Mouse (Mus musculus) thymus, postnatal 4 days (tissue): ENCODE data around the gene Ppip5k2.
"Not testable (repeated sequence)": the region's sequence is repeated elsewhere in the genome, so short reads cannot be mapped to it uniquely, and the experiment has no call there.

Experiments used
- DNase-seq: peaks from one replicate; pipeline ENCODE4 v3.0.0; 2021

Gene Ppip5k2

GRCm38 (mm10) chr1:97769904-97770753, at the start of gene Ppip5k2, which contains the start of gene Gin1:
Ppip5k2 (minus strand) TSS chr1:97770411.
Gin1 (plus strand) TSS chr1:97770172.
- peak; percentile 95 for DNase-seq

DNA sequence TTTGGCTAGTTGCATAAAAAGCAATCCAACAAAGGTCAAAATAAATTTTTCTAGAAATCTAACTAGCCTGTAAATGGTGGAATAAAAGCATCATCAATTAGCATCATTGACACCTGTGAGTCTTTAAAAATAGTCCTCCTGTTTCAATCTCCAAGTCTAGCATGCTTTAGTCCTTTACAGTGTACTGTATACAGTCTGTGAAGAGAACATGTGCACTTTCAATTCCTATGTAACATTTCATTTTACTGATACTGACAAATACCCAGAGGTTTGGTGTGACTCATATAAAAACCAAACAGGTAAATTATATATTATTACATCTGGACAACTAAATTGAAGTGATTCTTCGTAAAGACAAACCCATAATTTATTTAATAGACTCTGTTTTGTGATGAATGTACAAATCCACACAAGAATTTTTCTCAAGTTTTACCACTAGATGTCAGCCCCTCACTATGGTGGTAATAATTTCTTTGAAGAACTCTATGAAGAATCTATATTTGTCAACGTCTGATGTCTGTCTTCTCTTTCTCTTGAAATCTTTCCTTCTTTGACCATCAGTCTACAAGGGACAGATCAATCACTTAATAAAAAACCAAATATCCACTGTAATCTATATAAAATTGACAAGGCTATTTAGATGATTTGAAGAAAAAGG, 39.2 kb upstream of the Ppip5k2 start:
- no peak for DNase-seq

GRCm38 (mm10) chr1:97804520-97804919, 34.3 kb upstream of the Ppip5k2 start:
- no peak for DNase-seq

GRCm38 (mm10) chr1:97802207-97802902, 32.1 kb upstream of the Ppip5k2 start:
- DNase-seq = no peak

DNA sequence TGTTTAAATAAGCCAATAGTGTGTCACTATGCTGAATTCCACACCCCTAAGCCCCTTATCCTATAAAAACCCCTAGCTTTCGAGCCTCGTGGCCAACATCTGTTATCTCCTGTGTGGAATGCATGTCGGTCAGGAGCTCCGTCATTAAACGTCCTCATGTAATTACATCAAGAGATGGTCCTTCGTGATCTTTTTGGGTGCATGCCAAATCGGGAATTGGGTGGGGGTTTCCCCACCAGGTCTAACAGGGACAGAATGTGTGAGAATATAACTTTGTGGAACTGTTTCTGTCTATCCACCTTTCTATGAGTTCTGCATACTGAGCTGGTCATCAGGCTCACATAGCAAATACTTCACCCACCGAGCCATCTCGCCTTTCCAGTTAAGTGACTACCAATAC, 25.7 kb upstream of the Ppip5k2 start:
- no peak for DNase-seq

DNA sequence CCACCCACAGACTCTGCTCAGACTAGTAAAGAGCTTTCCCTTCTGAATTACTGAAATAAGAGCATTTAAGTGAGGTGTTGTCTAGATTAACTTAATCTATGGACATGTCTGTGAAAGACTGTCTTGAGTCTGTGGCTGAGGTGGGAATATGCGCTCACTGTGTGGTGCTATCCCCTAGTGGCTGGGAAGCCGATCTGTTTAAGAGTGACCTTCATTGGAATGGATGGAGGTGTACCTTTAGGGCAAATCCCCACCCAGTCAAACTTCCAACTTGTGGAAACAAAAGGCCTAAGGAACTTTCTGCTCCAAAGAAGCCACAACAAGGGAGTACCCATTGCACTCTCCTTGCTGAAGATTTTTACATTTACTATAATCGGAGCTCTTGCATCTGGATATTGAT, 23.9 kb upstream of the Ppip5k2 start:
- DNase-seq = no peak

- DNase-seq = no peak
Observed at GRCm38 (mm10) chr1:97788490-97788889, 18.3 kb upstream of the Ppip5k2 start.

- DNase-seq = no peak
Observed at GRCm38 (mm10) chr1:97787674-97788073, 17.5 kb upstream of the Ppip5k2 start.

- no peak for DNase-seq
Observed at GRCm38 (mm10) chr1:97785685-97786393, 15.6 kb upstream of the Ppip5k2 start.

DNA sequence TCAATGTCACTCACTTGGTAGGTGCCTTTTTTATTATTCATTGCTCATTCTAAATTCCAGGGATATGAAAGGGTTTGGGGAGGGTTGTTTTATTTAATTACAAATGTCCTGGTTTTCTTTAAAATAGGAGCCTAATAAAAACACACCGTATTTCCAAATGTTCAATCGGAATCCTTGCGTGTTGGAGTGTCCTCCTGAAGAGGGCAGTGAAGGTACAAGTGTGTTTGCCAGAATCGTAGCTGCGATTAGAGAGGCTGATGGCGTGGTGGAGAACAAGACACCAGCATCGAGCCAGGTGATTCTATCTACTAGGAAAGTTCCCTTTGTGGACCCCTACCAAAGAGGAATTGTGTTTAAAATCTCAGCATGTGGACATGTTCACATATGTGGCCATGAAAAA, 14.7 kb upstream of the Ppip5k2 start:
- DNase-seq = no peak

DNA sequence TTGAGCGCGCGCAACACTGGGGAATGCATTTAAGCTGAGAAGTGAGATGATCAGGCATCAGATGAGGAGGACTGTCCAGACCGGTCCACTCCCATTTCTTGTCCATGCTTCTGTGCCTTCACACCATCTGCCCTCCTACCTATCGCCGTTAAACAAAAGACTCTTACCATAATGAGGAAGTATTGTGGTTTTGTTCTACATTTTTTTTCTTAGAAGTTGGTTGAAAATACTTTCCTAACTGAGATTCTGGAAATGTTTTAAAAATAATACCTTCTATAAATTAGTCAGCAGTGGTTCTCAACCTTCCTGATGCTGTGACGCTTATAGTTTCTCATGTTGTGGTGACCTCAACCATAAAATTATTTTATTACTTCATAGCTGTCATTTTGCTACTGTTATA, 11.5 kb upstream of the Ppip5k2 start:
- no peak for DNase-seq

GRCm38 (mm10) chr1:97773973-97774372, 3.8 kb upstream of the Ppip5k2 start:
- DNase-seq = no peak

DNA sequence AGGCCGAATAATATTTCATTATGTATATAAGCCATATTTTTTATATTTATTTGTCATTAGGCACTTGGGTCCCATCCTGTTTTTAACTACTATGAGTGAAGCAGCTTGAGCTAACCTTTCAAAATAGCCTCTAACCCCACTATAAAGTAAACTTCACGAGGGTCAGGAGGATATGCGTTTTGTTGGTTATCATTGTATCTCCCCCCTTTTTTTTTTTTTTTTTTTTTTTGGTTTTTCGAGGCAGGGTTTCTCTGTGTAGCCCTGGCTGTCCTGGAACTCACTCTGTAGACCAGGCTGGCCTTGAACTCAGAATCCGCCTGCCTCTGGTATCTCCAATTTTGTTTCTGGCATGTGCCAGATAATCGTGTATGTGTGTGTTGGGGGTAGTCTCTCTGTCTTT, 3.2 kb upstream of the Ppip5k2 start:
- no peak for DNase-seq

- no peak for DNase-seq
Observed at GRCm38 (mm10) chr1:97771727-97772126, 1.5 kb upstream of the Ppip5k2 start.

GRCm38 (mm10) chr1:97771118-97771517, 907 bp upstream of the Ppip5k2 start:
- no peak for DNase-seq

DNA sequence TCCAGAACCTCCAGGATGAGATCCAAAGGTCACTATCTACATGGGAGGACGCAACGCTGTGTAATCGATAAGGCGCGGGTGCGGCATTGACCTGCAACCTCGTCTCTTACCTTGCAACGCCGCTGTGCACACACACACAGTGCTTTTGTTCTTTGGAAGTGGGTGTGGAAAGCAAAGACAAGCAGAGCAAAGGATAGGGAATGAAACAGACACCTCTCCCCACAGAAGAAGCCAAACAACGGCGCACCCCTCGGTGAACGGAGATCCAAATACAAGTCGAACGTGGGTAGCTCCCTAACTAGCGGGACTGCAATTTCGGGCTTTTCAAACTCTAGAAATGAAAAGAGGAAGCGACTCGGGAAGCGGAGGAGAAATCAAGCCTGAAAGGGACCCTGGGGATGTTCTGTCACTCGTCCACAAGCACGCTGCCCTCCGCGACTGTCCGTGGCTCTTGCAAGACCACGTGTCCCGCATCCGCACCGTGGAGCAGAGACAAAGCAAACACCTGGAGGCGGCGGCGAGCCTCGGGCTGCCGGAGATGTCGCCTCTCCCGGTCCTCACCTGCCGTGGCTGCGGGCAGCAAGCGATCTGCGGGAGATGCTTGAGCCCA, 812 bp downstream of the Ppip5k2 start:
- DNase-seq = peak; percentile 50

DNA sequence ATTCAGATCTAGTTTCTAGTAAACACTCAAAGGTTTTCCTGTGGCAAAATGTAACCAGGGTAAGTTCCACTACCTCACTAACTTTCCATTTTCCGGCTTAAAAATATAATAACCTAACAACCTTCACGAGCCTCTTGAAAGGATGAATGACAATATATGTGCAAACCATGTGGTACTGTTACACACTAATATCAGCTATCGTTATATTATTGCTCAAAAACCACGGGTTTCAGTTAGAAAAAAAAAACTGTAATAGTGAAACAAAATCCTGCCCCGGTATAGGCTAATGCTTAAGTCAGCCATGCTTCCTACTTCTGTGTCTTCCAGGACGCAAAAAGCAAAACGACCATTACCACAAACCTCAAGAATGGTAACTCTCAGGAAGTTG, 1.3 kb downstream of the Ppip5k2 start:
- no peak for DNase-seq

DNA sequence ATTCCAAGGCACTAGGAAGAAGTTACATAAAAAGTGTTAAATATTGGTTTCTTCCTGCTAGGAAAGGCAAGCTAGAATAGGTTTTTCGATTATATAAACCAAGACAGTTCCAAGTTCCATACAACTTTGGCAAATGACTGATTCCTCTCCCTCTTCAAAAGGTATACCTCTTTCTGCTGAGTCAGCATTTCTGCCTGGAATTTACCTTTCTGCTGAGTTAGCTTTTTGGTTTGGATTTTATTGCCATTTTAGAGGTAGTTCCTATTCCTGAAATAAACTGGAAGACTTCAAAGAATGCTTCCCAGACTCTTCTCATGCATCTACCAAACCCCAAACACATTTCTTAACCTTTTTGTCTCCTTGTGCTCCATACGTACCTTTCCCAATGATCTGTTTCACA, 2.1 kb downstream of the Ppip5k2 start:
- no peak for DNase-seq

GRCm38 (mm10) chr1:97765712-97766111, 4.5 kb downstream of the Ppip5k2 start:
- not testable (repeated sequence) for DNase-seq

GRCm38 (mm10) chr1:97761477-97761876, 8.7 kb downstream of the Ppip5k2 start:
- no peak for DNase-seq

DNA sequence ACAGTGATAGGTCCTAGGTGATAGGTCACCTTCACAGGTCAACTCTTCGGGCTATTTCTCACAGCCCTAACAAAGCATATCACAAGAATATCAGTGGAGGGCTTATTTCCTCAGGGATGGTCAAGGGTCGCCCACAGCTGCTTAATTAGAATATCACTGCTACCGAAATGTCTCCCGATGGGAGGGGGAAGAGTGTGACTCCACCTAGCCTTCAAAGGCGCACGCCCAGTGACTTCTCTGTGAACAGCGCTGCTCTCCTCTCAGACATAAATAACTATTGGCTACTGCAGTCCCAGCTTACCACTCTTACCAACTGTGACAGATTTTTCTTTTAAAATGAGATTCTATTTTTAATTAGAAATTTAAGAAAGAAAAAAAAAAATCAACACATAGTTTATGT, 9.6 kb downstream of the Ppip5k2 start:
- no peak for DNase-seq

DNA sequence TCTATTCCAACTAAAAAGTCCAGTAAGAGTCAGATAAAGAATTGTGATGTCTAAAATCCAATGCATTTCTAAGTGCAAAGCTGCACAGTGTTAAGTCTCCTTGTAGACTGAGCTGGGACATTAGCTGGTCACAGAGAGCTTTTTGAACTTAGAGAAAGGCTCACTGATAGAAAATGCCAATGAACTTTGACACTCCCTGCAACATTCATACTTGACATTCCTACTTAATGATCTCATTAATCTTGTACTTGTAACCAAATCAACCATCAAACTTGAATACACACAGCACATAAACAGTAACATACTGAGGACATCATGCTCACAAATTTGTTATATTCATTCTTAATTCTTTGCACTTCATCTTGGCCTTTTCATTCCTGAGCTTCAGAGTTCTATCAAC, 10.4 kb downstream of the Ppip5k2 start:
- DNase-seq = no peak

DNA sequence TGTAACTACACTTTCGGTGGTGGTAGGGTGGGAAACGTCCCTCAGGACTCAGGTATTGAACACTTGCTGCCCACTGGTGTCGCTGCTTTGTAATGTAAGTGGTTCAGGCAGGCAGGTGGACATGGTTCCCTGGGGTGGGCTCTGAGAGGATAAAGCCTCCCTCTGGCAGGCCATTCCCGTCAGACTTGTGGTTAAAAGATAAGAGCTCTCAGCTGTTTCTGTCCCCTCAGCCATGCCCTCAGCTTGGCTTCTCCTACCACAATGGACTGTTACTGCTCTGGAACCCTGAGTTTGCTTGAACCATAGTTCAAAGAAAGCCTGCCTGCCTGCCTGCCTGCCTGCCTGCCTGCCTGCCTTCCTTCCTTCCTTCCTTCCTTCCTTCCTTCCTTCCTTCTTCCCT, 15.8 kb downstream of the Ppip5k2 start:
- no peak for DNase-seq
